Mouse (Mus musculus) limb, embryonic 11.5 days (tissue): Measurements from ENCODE around the gene Nrip1. TPM values are rescaled to one million over a fixed set of nuclear protein-coding genes. Genes with fewer than 3 reads are reported as not detected.

Experiments
- ATAC-seq: fragments of 200-750 bp; cut with Nextera tagmentation; 2 replicates; pipeline ENCODE4 v1.8.0; 2017; ENCODE audit warnings: low read depth; ENCODE audit not compliant: insufficient number of reproducible peaks, low FRiP score, low TSS enrichment
- DNase-seq: peaks from one replicate; pipeline ENCODE4 v3.0.0-alpha.2; 2015; ENCODE audit warnings: low spot score
- H3K27ac ChIP-seq: fragments of 300-500 bp; sonication (generic); replicated peaks from 2 replicates; pipeline ENCODE4 v1.5.1; 2014; ENCODE audit warnings: low read depth, mild to moderate bottlenecking, low read length
- H3K27me3 ChIP-seq: fragments of 300-500 bp; sonication (generic); 2 replicates; pipeline ENCODE4 v1.6.1; 2014; ENCODE audit warnings: mild to moderate bottlenecking, low read length, mixed read lengths; ENCODE audit not compliant: control insufficient read depth, insufficient read depth
- H3K36me3 ChIP-seq: fragments of 300-500 bp; sonication (generic); 2 replicates; pipeline ENCODE4 v1.6.1; 2014; ENCODE audit warnings: mild to moderate bottlenecking, low read length, moderate library complexity, mixed read lengths; ENCODE audit not compliant: control insufficient read depth, insufficient read depth
- H3K4me1 ChIP-seq: fragments of 300-500 bp; sonication (generic); 2 replicates; pipeline ENCODE4 v1.6.1; 2014; ENCODE audit warnings: low read length, mixed read lengths; ENCODE audit not compliant: control insufficient read depth, insufficient read depth
- H3K4me2 ChIP-seq: fragments of 300-500 bp; sonication (generic); 2 replicates; pipeline ENCODE4 v1.6.1; 2014; ENCODE audit warnings: low read depth, mild to moderate bottlenecking, moderate library complexity; ENCODE audit not compliant: severe bottlenecking
- H3K4me3 ChIP-seq: fragments of 300-500 bp; sonication (generic); 2 replicates; pipeline ENCODE4 v1.5.1; 2014; ENCODE audit warnings: low read depth, low read length
- H3K9ac ChIP-seq: fragments of 300-500 bp; sonication (generic); 2 replicates; pipeline ENCODE4 v1.6.1; 2014; ENCODE audit warnings: mild to moderate bottlenecking, low read length
- H3K9me3 ChIP-seq: fragments of 300-500 bp; sonication (generic); 2 replicates; pipeline ENCODE4 v1.6.1; 2016; ENCODE audit warnings: low read length; ENCODE audit not compliant: control insufficient read depth
- WGBS: fragments of 180-500 bp; shearing (Covaris S2); extraction: QIAGEN DNeasy Blood & Tissue Kit; methylation state at CpG from one replicate; pipeline ENCODE4 v1.1.7; 2014; 5-methylcytosine and 5-hydroxymethylcytosine counted together
- polyA plus RNA-seq: library from polyadenylated mRNA; unstranded; fragments of >200 nt; fragmentation: Nextera tagmentation; extraction: Ambion mirVana; gene quantifications from 2 replicates; pipeline ENCODE4 v1.2.1, GENCODE M21; 2014

Nrip1 gene
- polyA plus RNA-seq, result 29.1 and 33.5 TPM in 2 replicates

GRCm38 (mm10) chr16:76373671-76374091, at the start of gene Nrip1:
TSS of gene Nrip1 (minus strand) at chr16:76373827.
- WGBS, result under 1% methylated on average over 9 of the region's 9 CpGs
- DNase-seq (peak; percentile 73), ATAC-seq (peak; percentile 55)

GRCm38 (mm10) chr16:76422531-76422930, 48.9 kb upstream of the Nrip1 start:
- no peak overlapping the region for H3K27ac ChIP-seq
- no peak for ATAC-seq
- H3K27me3 ChIP-seq, result no peaks in the 10 kb centered on the region
- no peak overlapping the region for H3K4me3 ChIP-seq
- no peak overlapping the region for H3K9ac ChIP-seq
- H3K36me3 ChIP-seq, result no peaks in the 10 kb centered on the region
- H3K9me3 ChIP-seq, result no peaks in the 10 kb centered on the region
- 97% methylated on average over 1 of the region's 1 CpGs for WGBS
- DNase-seq, result no peak
- no peaks in the 10 kb centered on the region for H3K4me1 ChIP-seq
- no peak overlapping the region for H3K4me2 ChIP-seq

More at GRCm38 (mm10) chr16:76373671-76374091, at the start of gene Nrip1:
- H3K27ac ChIP-seq, result peak within 1 kb of the TSS; percentile 98
- peak within 1 kb of the TSS; percentile 95 for H3K9ac ChIP-seq
- H3K4me1 ChIP-seq, result peaks cover 6% of the 10 kb centered on the region; the same call in 1 of the 2 replicates
- H3K4me2 ChIP-seq, result peak within 1 kb of the TSS; percentile 51
- no peaks in the 10 kb centered on the region for H3K27me3 ChIP-seq
- H3K9me3 ChIP-seq, result no peaks in the 10 kb centered on the region
- peak within 1 kb of the TSS; percentile 70 for H3K4me3 ChIP-seq
- H3K36me3 ChIP-seq, result no peaks in the 10 kb centered on the region

DNA sequence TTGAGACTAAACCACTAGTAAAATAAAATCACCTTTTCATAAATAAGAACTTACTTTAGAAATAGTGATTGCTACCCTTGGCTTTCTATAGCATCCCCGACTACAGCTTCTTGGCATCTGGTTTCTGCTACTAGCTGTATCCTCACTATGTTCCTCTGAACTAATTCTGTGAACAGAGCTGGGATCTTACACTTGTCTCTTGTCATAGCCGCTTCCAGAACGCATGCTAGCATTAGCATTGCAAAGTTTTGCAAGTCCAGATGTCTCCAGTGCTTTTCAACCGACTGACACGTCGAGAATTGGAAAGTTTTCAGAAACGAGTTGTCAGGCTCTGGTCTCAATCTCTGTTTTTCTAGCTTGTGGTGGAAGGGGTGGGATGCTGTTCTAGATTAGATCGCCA, 46.2 kb upstream of the Nrip1 start:
- WGBS, result 83% methylated on average over 8 of the region's 8 CpGs
- Histone ChIP-seq H3K9me3 (no peaks in the 10 kb centered on the region), H3K4me1 (no peaks in the 10 kb centered on the region), H3K36me3 (no peaks in the 10 kb centered on the region), H3K4me2 (no peak overlapping the region), H3K27me3 (no peaks in the 10 kb centered on the region), H3K9ac (no peak overlapping the region), H3K4me3 (no peak overlapping the region), H3K27ac (no peak overlapping the region)
- ATAC-seq (no peak), DNase-seq (no peak)

GRCm38 (mm10) chr16:76416477-76416876, 42.9 kb upstream of the Nrip1 start:
- Histone ChIP-seq H3K4me2 (no peak overlapping the region), H3K27ac (no peak overlapping the region), H3K27me3 (no peaks in the 10 kb centered on the region), H3K4me1 (no peaks in the 10 kb centered on the region), H3K36me3 (no peaks in the 10 kb centered on the region), H3K9me3 (no peaks in the 10 kb centered on the region), H3K4me3 (no peak overlapping the region), H3K9ac (no peak overlapping the region)
- DNase-seq (no peak), ATAC-seq (no peak)
- 93% methylated on average over 2 of the region's 2 CpGs for WGBS

DNA sequence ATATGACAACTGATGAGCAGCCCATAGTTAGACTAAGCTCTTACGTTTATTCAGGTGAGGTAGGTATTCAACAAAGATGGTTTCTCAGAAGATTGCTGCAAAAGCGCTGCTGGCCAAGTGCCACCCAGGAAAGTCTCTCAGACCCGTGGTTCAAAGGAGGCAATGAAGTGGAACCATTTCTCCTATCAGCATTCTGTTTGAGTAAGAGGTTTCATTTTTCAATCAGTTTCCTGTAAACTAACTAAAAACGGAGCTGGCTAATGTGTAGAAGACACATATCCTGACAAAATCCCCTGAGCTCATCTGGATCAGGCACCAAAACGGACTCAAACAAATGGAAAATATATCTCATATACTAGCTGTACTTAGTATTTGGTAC, 42.4 kb upstream of the Nrip1 start:
- H3K27me3 ChIP-seq, result no peaks in the 10 kb centered on the region
- H3K4me1 ChIP-seq, result no peaks in the 10 kb centered on the region
- no peak overlapping the region for H3K9ac ChIP-seq
- no peak overlapping the region for H3K4me2 ChIP-seq
- no peaks in the 10 kb centered on the region for H3K9me3 ChIP-seq
- ATAC-seq (no peak), DNase-seq (no peak)
- H3K4me3 ChIP-seq, result no peak overlapping the region
- H3K36me3 ChIP-seq, result no peaks in the 10 kb centered on the region
- WGBS, result 84% methylated on average over 5 of the region's 5 CpGs
- H3K27ac ChIP-seq, result no peak overlapping the region

- WGBS, result 65% methylated on average over 9 of the region's 9 CpGs
- Histone ChIP-seq H3K9me3 (no peaks in the 10 kb centered on the region), H3K4me2 (no peak overlapping the region), H3K36me3 (no peaks in the 10 kb centered on the region), H3K4me1 (no peaks in the 10 kb centered on the region), H3K27me3 (no peaks in the 10 kb centered on the region), H3K9ac (no peak overlapping the region), H3K4me3 (no peak overlapping the region), H3K27ac (no peak overlapping the region)
- DNase-seq (no peak), ATAC-seq (no peak)
These were observed 41.9 kb upstream of the Nrip1 start for GRCm38 (mm10) chr16:76415407-76416059.

GRCm38 (mm10) chr16:76414528-76414927, 40.9 kb upstream of the Nrip1 start:
- Histone ChIP-seq H3K9me3 (no peaks in the 10 kb centered on the region), H3K27me3 (no peaks in the 10 kb centered on the region), H3K4me2 (no peak overlapping the region), H3K4me1 (no peaks in the 10 kb centered on the region), H3K27ac (no peak overlapping the region), H3K9ac (no peak overlapping the region), H3K4me3 (no peak overlapping the region), H3K36me3 (no peaks in the 10 kb centered on the region)
- no peak for ATAC-seq
- 84% methylated on average over 5 of the region's 5 CpGs for WGBS
- no peak for DNase-seq

DNA sequence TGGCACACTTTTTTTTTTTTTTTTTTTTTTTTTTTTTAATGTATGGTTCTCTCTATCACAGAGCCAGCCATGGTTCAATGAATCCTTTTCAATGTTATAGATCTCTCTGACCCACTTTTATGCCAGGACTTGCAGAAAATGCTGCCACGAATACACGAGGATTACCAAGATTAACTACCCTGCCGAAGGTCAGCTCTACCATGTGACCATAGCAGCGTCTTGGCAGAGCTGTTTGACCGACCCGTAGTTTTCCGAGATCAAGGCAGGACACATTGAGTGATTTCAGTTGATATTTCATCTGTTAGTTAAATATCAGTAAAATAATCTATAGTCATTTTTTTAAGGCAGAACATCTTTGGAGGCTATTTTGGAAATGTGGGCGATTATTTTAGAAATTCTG, 40.0 kb upstream of the Nrip1 start:
- ATAC-seq (no peak), DNase-seq (no peak)
- 94% methylated on average over 8 of the region's 8 CpGs for WGBS

DNA sequence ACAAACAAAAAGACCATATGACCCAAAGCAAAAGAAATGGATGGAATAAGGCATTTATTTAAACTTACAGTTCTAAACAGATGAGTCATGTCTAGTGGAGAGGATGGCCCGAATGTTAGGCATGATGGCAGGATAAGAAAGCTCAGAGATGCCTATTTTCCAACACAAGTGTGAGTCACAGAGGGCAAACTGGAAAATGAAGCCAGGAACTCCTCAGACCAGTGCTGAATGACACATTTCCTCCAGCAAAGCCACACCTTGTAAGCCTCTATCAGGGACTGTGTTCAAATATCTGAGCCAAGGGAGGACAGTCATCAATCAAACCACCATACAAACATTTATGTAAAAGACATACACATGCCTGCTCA, 35.7 kb upstream of the Nrip1 start:
- ATAC-seq (no peak), DNase-seq (no peak)
- no peak overlapping the region for H3K4me2 ChIP-seq
- WGBS, result 73% methylated on average over 1 of the region's 1 CpGs
- H3K27ac ChIP-seq, result no peak overlapping the region
- no peak overlapping the region for H3K4me3 ChIP-seq
- no peaks in the 10 kb centered on the region for H3K36me3 ChIP-seq
- no peak overlapping the region for H3K9ac ChIP-seq
- no peaks in the 10 kb centered on the region for H3K27me3 ChIP-seq
- H3K9me3 ChIP-seq, result no peaks in the 10 kb centered on the region
- no peaks in the 10 kb centered on the region for H3K4me1 ChIP-seq

More for the DNA sequence above, 40.0 kb upstream of the Nrip1 start:
- Histone ChIP-seq H3K9me3 (no peaks in the 10 kb centered on the region), H3K36me3 (no peaks in the 10 kb centered on the region), H3K27me3 (no peaks in the 10 kb centered on the region), H3K9ac (no peak overlapping the region), H3K4me1 (no peaks in the 10 kb centered on the region), H3K4me2 (no peak overlapping the region), H3K27ac (no peak overlapping the region), H3K4me3 (no peak overlapping the region)
